8 mouse cellular contexts compared by ENCODE assay signal in the genomic region with DNA sequence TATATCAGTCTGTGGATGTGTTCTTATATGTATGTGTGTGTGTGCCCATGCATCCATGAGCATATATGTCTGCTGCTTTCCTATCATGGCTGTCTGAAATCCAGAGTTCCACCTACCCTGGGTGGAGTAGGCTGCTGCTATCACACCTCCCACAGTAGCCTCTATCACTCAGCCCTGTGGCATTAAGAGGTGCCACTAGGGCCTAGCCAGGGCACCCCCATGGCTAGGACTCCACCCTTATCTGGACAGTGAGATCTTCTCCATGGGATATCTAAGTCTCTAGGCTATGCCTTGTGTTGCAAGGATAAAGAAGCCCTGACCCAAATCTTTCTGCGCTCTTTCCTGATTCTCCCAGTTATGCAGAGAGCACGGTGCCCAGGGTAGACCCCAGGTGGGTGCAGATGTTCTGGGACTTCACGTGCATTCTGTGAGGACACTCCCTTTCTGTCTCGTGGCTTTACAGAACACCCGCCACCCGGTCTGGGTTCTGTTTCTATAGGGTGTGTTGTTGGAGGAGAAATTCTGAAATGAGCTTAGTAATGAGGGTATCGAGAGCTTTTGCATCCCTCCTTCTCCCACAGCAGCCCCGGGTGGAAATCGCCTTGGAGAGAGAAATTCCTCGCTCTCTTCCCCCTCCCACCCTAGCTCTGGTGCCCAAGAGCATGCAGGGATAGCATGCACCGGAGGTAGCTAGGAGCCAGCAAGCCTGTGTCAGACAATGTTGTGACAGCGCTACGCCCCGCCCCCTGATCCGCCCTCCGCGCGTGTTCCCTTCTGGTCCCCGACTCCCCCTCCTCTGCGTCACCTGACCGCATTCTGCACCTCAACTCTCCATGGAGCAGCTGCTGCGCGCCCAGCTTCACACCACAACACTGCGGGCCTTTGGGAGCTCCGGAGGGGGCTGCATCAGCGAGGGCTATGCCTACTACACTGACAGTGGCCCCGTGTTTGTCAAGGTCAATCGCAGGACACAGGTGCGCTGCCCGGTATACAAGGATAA. TPM values are rescaled to one million over a fixed set of nuclear protein-coding genes. Genes with fewer than 3 reads are reported as not detected.
DNase-seq lines count a peak whose midpoint lies in the region; ATAC-seq lines count a peak whose summit lies in the region.

A gene (plus strand): TSS at position 758 of the 1,000 bp plus-strand sequence.

- whole genome bisulfite sequencing in embryonic facial prominence, embryonic 10.5 days = 10% methylated on average over 30 of the region's 30 CpGs
- 11% methylated on average over 30 of the region's 30 CpGs for WGBS in limb, embryonic 10.5 days
- 7% methylated on average over 30 of the region's 30 CpGs for WGBS in midbrain, embryonic 12.5 days

- peak within 1 kb of the TSS; percentile 73 for H3K4me2 ChIP-seq in midbrain, embryonic 12.5 days (replicated peaks)

- H3K4me3 ChIP-seq in embryonic facial prominence, embryonic 10.5 days = peak within 1 kb of the TSS; percentile 59
- H3K4me3 ChIP-seq in limb, embryonic 10.5 days = peak within 1 kb of the TSS; percentile 48
- H3K4me3 ChIP-seq in midbrain, embryonic 12.5 days = peak within 1 kb of the TSS; percentile 45

- H3K27ac ChIP-seq in embryonic facial prominence, embryonic 10.5 days (replicated peaks) = no peak within 1 kb of the TSS
- no peak within 1 kb of the TSS for H3K27ac ChIP-seq in limb, embryonic 10.5 days
- H3K27ac ChIP-seq in midbrain, embryonic 12.5 days (replicated peaks) = peak within 1 kb of the TSS; percentile 54

- peaks cover 17% of the 10 kb centered on the region for H3K27me3 ChIP-seq in embryonic facial prominence, embryonic 10.5 days (replicated peaks; ENCODE audit: low read depth, poor library complexity, severe bottlenecking)
- H3K27me3 ChIP-seq in limb, embryonic 10.5 days (ENCODE audit: low read depth, poor library complexity, severe bottlenecking) = no peaks in the 10 kb centered on the region
- no peaks in the 10 kb centered on the region; the same call in 1 of the 2 replicates for H3K27me3 ChIP-seq in midbrain, embryonic 12.5 days

- H3K36me3 ChIP-seq in embryonic facial prominence, embryonic 10.5 days (replicated peaks) = peaks cover 9% of the 10 kb centered on the region
- peaks cover 10% of the 10 kb centered on the region for H3K36me3 ChIP-seq in limb, embryonic 10.5 days
- peaks cover 10% of the 10 kb centered on the region for H3K36me3 ChIP-seq in midbrain, embryonic 12.5 days

- H3K9ac ChIP-seq in midbrain, embryonic 12.5 days (replicated peaks) = peak within 1 kb of the TSS; percentile 59

- DNase-seq in adrenal gland, postnatal 14 days = peak; percentile 96
- peak; percentile 82 for DNase-seq in embryonic facial prominence, embryonic 10.5 days (ENCODE audit: low spot score)
- DNase-seq in heart, adult 11 months = peak; percentile 99
- peak; percentile 94 for DNase-seq in kidney, adult 18-20 months
- peak; percentile 76 for DNase-seq in limb, embryonic 10.5 days (ENCODE audit: low spot score)
- DNase-seq in skeletal muscle tissue, adult 2 months (ENCODE audit: low read depth, low spot score) = peak; percentile 76
- no peak for DNase-seq in adipocyte (ENCODE audit: low spot score)

- H3K9me3 ChIP-seq in embryonic facial prominence, embryonic 10.5 days = no peaks in the 10 kb centered on the region
- no peaks in the 10 kb centered on the region for H3K9me3 ChIP-seq in limb, embryonic 10.5 days (replicated peaks)
- H3K9me3 ChIP-seq in midbrain, embryonic 12.5 days = no peaks in the 10 kb centered on the region

- peaks cover 18% of the 10 kb centered on the region for H3K4me1 ChIP-seq in embryonic facial prominence, embryonic 10.5 days
- peaks cover 19% of the 10 kb centered on the region for H3K4me1 ChIP-seq in limb, embryonic 10.5 days
- peaks cover 18% of the 10 kb centered on the region for H3K4me1 ChIP-seq in midbrain, embryonic 12.5 days

- ATAC-seq in midbrain, embryonic 12.5 days (ENCODE audit: low FRiP score, low read depth) = peak; percentile 94

RNA-seq across cellular contexts. Expression of the gene that starts here (rescaled TPM):
- 7.6 and 13.7 TPM in 2 replicates for total RNA-seq in adrenal gland, postnatal 14 days (2021)
- 0.30 and 0.50 TPM in 2 replicates for polyA plus RNA-seq in embryonic facial prominence, embryonic 10.5 days (2016; fragmentation: Nextera tagmentation; extraction: Ambion mirVana)
- 0.04 and 0.23 TPM in 2 replicates for polyA plus RNA-seq in limb, embryonic 10.5 days (2016; fragmentation: Nextera tagmentation; extraction: Ambion mirVana)
- polyA plus RNA-seq in midbrain, embryonic 12.5 days (2016; fragmentation: Nextera tagmentation; extraction: Ambion mirVana) = 2.3 and 3.4 TPM in 2 replicates

Comparison
In these comparisons a context has a peak if more than half of its experiments do, and no peak if none do; other contexts are left out.
1. Peak in DNase-seq and H3K4me3 ChIP-seq in embryonic facial prominence, embryonic 10.5 days; RNA of the gene not detected or under 1 TPM.
2. Peak in DNase-seq and H3K4me3 ChIP-seq in limb, embryonic 10.5 days; RNA of the gene not detected or under 1 TPM.